Mouse (Mus musculus) spleen, embryonic (tissue): ENCODE measurements around the gene Cdiptos.

ENCODE experiments used
- CTCF ChIA-PET: fragments of 350-600 bp; sonication (Branson Sonifier 250); formaldehyde crosslinking; loops from one replicate; lab custom pipeline; 2022; lab: Charles Lee

Gene Cdiptos

GRCm38 (mm10) chr7:126932652-126933051, 43.2 kb downstream of the Cdiptos start:
- CTCF ChIA-PET, result no interaction called here

- CTCF ChIA-PET, result no interaction called here
Observed at GRCm38 (mm10) chr7:126929046-126929445, 46.9 kb downstream of the Cdiptos start.

GRCm38 (mm10) chr7:126928384-126929037, 47.4 kb downstream of the Cdiptos start, which contains the start of gene Kctd13:
Gene Kctd13, plus strand, starts transcription at chr7:126928879.
- CTCF ChIA-PET, result no interaction called here

- CTCF ChIA-PET, result no interaction called here
Observed at GRCm38 (mm10) chr7:126926299-126926698, 49.6 kb downstream of the Cdiptos start.

DNA sequence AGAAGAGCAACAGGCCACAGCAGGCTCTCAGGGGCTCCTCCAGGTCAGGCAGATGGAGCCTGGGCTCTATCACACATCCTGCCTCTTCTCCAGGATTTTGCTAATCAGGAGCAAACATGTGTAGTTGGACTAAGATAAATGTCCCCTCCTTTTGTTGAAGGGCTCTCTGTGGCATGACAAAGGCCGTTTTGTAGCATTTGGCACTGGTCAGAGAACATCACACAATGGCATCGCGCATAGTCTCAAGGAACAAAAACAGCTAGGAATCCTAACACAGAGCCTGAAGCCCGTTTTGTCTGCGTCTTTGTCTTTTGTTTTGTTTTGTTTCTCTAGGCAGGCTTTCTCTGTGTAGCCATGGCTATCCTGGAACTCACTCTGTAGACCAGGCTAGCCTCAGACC, 51.9 kb downstream of the Cdiptos start:
- CTCF ChIA-PET, result no interaction called here

- CTCF ChIA-PET, result interaction anchor here (0.6 kb wide), 1 partner anchor 239 kb away, joined by 4 read pairs; no protein-coding TSS in a partner anchor
Observed at GRCm38 (mm10) chr7:126922624-126923060, 53.3 kb downstream of the Cdiptos start, which contains the start of gene Tmem219. Gene Tmem219, minus strand, starts transcription at chr7:126922917.
